Mouse (Mus musculus) heart, postnatal 0 days (tissue): ENCODE measurements around the gene Pde1c.

Experiments used
- CTCF ChIP-seq: IDR thresholded peaks from 2 replicates; pipeline ENCODE4 v1.5.1; 2016; ENCODE audit warnings: antibody characterized with exemption, control low read depth, low read depth
- EP300 ChIP-seq: IDR thresholded peaks from 2 replicates; pipeline ENCODE4 v1.6.1; 2016; ENCODE audit warnings: antibody characterized with exemption, low read depth

GRCm38 (mm10) chr6:56425846-56426245 is 143.1 kb downstream of the Pde1c start:
- TF ChIP-seq CTCF (no peak), EP300 (no peak)
